Mouse (Mus musculus) embryonic facial prominence, embryonic 14.5 days (tissue): ENCODE results near the gene Fbxw21. TPM values are rescaled to one million over a fixed set of nuclear protein-coding genes. Genes with fewer than 3 reads are reported as not detected.

Experiments used
- ATAC-seq: fragments of 200-750 bp; cut with Nextera tagmentation; 2 replicates; pipeline ENCODE4 v1.8.0; 2017; ENCODE audit warnings: low read depth, moderate number of reproducible peaks, moderate TSS enrichment
- DNase-seq: peaks from one replicate; pipeline ENCODE4 v3.0.0-alpha.2; 2015; ENCODE audit warnings: low spot score
- H3K27ac ChIP-seq: fragments of 300-500 bp; sonication (generic); replicated peaks from 2 replicates; pipeline ENCODE4 v1.5.1; 2014; ENCODE audit warnings: low read depth, mild to moderate bottlenecking, low read length, moderate library complexity
- H3K27me3 ChIP-seq: fragments of 300-500 bp; sonication (generic); replicated peaks from 2 replicates; pipeline ENCODE4 v1.6.1; 2014; ENCODE audit warnings: low read length; ENCODE audit not compliant: control insufficient read depth, insufficient read depth
- H3K36me3 ChIP-seq: fragments of 300-500 bp; sonication (generic); 2 replicates; pipeline ENCODE4 v1.6.1; 2014; ENCODE audit warnings: low read length, mixed read lengths; ENCODE audit not compliant: control insufficient read depth, insufficient read depth
- H3K4me1 ChIP-seq: fragments of 300-500 bp; sonication (generic); 2 replicates; pipeline ENCODE4 v1.6.1; 2014; ENCODE audit warnings: antibody characterized with exemption, low read length; ENCODE audit not compliant: control insufficient read depth, insufficient read depth
- H3K4me2 ChIP-seq: fragments of 300-500 bp; sonication (generic); 2 replicates; pipeline ENCODE4 v1.6.1; 2014; ENCODE audit warnings: low read depth, mild to moderate bottlenecking, low read length, moderate library complexity, mixed read lengths
- H3K4me3 ChIP-seq: fragments of 300-500 bp; sonication (generic); 2 replicates; pipeline ENCODE4 v1.5.1; 2014; ENCODE audit warnings: low read depth, mild to moderate bottlenecking, low read length
- H3K9ac ChIP-seq: fragments of 300-500 bp; sonication (generic); 2 replicates; pipeline ENCODE4 v1.6.1; 2014; ENCODE audit warnings: low read depth, mild to moderate bottlenecking, low read length, moderate library complexity, mixed read lengths
- H3K9me3 ChIP-seq: fragments of 300-500 bp; sonication (generic); 2 replicates; pipeline ENCODE4 v1.6.1; 2016; ENCODE audit warnings: low read length; ENCODE audit not compliant: control insufficient read depth
- WGBS: fragments of 180-500 bp; shearing (Covaris S2); extraction: QIAGEN DNeasy Blood & Tissue Kit; methylation state at CpG from one replicate; pipeline ENCODE4 v1.1.7; 2014; 5-methylcytosine and 5-hydroxymethylcytosine counted together
- polyA plus RNA-seq: library from polyadenylated mRNA; unstranded; fragments of >200 nt; fragmentation: Nextera tagmentation; extraction: Ambion mirVana; gene quantifications from 2 replicates; pipeline ENCODE4 v1.2.1, GENCODE M21; 2014

Gene Fbxw21
- polyA plus RNA-seq, 1 experiment from 2014 or later: not detected

DNA sequence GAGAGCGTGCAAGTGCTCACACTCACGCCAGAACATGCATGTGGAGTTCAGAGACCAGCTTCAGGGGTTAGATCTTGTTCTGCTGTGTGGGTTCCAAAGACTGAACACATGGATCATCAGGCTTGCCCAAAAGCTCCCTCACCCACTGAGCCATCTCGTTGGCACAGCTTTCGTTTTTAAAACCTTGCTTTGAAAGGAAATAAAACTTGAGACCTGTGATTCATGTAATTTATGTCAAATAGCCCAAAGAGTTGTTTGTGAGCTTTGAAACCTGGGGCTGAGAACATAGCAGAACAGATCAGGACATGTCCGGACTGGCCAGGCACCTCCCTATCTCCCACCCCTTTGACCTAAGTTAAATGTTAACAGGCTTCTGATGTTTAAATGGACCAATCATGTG, 31.8 kb downstream of the Fbxw21 start:
- no peak overlapping the region for H3K4me2 ChIP-seq

GRCm38 (mm10) chr9:109128211-109128610, 33.6 kb downstream of the Fbxw21 start:
- ATAC-seq (no peak), DNase-seq (no peak)
- Histone ChIP-seq H3K9me3 (no peaks in the 10 kb centered on the region), H3K27me3 (no peaks in the 10 kb centered on the region), H3K36me3 (no peaks in the 10 kb centered on the region), H3K27ac (no peak overlapping the region), H3K4me2 (no peak overlapping the region), H3K9ac (no peak overlapping the region), H3K4me3 (no peak overlapping the region), H3K4me1 (no peaks in the 10 kb centered on the region)
- WGBS: 45% methylated on average over 3 of the region's 3 CpGs

More for the DNA sequence above, 31.8 kb downstream of the Fbxw21 start:
- no peak overlapping the region for H3K9ac ChIP-seq
- no peaks in the 10 kb centered on the region for H3K36me3 ChIP-seq
- H3K4me3 ChIP-seq: no peak overlapping the region
- H3K27ac ChIP-seq: no peak overlapping the region
- H3K27me3 ChIP-seq: no peaks in the 10 kb centered on the region
- 87% methylated on average over 5 of the region's 5 CpGs for WGBS
- no peak for ATAC-seq
- H3K4me1 ChIP-seq: no peaks in the 10 kb centered on the region
- no peaks in the 10 kb centered on the region for H3K9me3 ChIP-seq
- DNase-seq: no peak

DNA sequence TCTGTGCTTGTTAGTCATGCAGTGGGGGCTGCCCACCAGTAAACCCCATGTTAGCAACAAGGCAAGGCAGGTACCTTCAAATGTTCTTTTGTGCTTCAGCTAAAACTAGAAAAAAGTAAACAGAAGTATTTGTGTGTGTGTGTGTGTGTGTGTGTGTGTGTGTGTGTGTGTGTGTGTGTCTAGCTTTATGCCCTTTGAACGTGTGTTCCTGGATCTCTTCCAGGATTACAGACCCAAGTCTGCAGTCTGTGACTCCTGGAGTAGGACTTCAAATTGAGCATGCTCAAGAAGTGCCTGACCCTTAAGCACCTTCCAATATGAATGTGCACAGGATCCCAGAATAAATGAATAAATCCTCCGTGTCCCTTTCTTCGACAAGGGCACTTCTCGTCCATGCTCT, 34.8 kb downstream of the Fbxw21 start:
- H3K27me3 ChIP-seq: no peaks in the 10 kb centered on the region
- no peak overlapping the region for H3K27ac ChIP-seq
- no peak overlapping the region for H3K4me2 ChIP-seq
- H3K36me3 ChIP-seq: no peaks in the 10 kb centered on the region
- H3K9ac ChIP-seq: no peak overlapping the region
- H3K4me1 ChIP-seq: no peaks in the 10 kb centered on the region
- H3K4me3 ChIP-seq: no peak overlapping the region
- DNase-seq (no peak), ATAC-seq (no peak)
- no peaks in the 10 kb centered on the region for H3K9me3 ChIP-seq
- 84% methylated on average over 4 of the region's 4 CpGs for WGBS

- no peaks in the 10 kb centered on the region for H3K36me3 ChIP-seq
- H3K9me3 ChIP-seq: no peaks in the 10 kb centered on the region
- H3K27me3 ChIP-seq: no peaks in the 10 kb centered on the region
- ATAC-seq: no peak
- no peak overlapping the region for H3K4me3 ChIP-seq
- H3K4me1 ChIP-seq: no peaks in the 10 kb centered on the region
- 74% methylated on average over 3 of the region's 3 CpGs for WGBS
- H3K9ac ChIP-seq: no peak overlapping the region
- no peak for DNase-seq
- H3K4me2 ChIP-seq: no peak overlapping the region
- no peak overlapping the region for H3K27ac ChIP-seq
Measured at GRCm38 (mm10) chr9:109125481-109125880, 36.4 kb downstream of the Fbxw21 start.

DNA sequence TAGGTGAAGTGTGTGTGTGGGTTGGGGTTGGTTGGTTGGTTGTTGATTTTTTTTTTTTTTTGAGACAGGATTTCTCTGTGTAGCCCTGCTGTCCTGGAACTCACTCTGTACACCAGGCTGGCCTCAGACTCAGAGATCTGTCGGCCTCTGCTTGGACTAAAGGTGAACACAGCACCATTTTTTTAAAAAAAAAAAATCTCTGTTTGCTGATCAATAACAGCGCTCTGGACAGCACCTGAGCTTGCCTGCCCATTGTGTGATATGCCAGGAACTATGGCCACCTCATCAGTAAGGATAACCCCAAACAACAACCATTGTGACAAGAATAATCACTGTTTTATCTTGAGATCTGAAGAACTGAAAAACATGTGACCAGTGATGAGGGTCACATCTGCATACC, 36.8 kb downstream of the Fbxw21 start:
- H3K4me3 ChIP-seq: no peak overlapping the region
- WGBS: 77% methylated on average over 2 of the region's 2 CpGs

GRCm38 (mm10) chr9:109124164-109124563, 37.7 kb downstream of the Fbxw21 start:
- ATAC-seq: no peak
- no peaks in the 10 kb centered on the region for H3K9me3 ChIP-seq
- no peak overlapping the region for H3K4me2 ChIP-seq
- no peaks in the 10 kb centered on the region for H3K36me3 ChIP-seq
- H3K27me3 ChIP-seq: no peaks in the 10 kb centered on the region
- H3K4me1 ChIP-seq: no peaks in the 10 kb centered on the region
- WGBS: 86% methylated on average over 3 of the region's 3 CpGs
- H3K9ac ChIP-seq: no peak overlapping the region
- no peak overlapping the region for H3K4me3 ChIP-seq
- no peak overlapping the region for H3K27ac ChIP-seq
- no peak for DNase-seq

More for the DNA sequence above, 36.8 kb downstream of the Fbxw21 start:
- Histone ChIP-seq H3K4me1 (no peaks in the 10 kb centered on the region), H3K27me3 (no peaks in the 10 kb centered on the region), H3K27ac (no peak overlapping the region), H3K36me3 (no peaks in the 10 kb centered on the region), H3K9ac (no peak overlapping the region), H3K9me3 (no peaks in the 10 kb centered on the region), H3K4me2 (no peak overlapping the region)
- DNase-seq (no peak), ATAC-seq (no peak)

DNA sequence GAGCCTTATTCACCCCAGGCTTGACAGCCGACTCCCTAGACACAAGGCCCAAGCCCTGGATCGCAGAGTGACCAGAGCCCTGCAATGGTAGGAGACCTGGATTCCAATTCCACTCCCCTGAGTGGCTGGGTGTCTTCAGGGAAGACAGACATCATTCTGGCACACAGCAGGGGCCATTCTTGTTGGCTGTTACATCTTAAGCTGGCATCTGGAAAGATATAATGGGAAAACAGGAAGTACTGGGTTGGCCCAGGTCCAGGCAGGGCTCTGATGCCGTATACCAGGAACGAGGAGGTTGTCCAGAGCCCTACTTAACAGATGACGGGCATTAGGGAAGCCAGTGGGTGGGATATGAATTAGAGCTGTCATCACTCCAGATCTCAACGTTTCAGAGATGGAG, 38.6 kb downstream of the Fbxw21 start:
- WGBS: 52% methylated on average over 6 of the region's 6 CpGs

DNA sequence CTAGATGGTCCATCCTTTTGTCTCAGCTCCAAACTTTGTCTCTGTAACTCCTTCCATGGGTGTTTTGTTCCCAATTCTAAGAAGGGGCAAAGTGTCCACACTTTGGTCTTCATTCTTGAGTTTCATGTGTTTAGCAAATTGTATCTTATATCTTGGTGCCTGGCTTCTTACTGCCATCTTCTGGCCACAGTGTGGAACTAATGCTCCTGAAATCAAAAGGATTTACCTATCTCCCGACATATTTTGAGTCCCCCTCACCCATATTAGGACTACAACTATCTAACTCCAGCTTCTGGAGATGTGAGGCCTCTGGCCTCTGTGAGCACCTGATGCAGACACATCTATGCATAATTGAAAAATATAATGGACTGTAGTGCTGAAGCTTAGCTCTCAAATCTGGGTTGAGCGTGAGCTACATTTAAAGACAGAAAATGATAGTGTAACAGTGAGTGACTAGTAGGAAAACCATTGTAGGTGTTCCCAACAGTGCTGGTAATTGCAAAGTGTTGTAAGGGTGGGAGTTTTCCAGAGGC, 39.2 kb downstream of the Fbxw21 start:
- Histone ChIP-seq H3K4me2 (no peak overlapping the region), H3K9ac (no peak overlapping the region), H3K36me3 (peaks cover 14% of the 10 kb centered on the region), H3K27ac (no peak overlapping the region), H3K4me3 (no peak overlapping the region), H3K4me1 (no peaks in the 10 kb centered on the region), H3K27me3 (no peaks in the 10 kb centered on the region), H3K9me3 (no peaks in the 10 kb centered on the region)
- DNase-seq (peak; percentile 46), ATAC-seq (no peak)
- 44% methylated on average over 2 of the region's 2 CpGs for WGBS

More for the DNA sequence above, 38.6 kb downstream of the Fbxw21 start:
- Histone ChIP-seq H3K9ac (no peak overlapping the region), H3K4me3 (no peak overlapping the region), H3K27ac (no peak overlapping the region), H3K36me3 (peaks cover 8% of the 10 kb centered on the region), H3K27me3 (no peaks in the 10 kb centered on the region), H3K9me3 (no peaks in the 10 kb centered on the region), H3K4me2 (no peak overlapping the region), H3K4me1 (no peaks in the 10 kb centered on the region)
- DNase-seq (peak; percentile 16), ATAC-seq (no peak)

DNA sequence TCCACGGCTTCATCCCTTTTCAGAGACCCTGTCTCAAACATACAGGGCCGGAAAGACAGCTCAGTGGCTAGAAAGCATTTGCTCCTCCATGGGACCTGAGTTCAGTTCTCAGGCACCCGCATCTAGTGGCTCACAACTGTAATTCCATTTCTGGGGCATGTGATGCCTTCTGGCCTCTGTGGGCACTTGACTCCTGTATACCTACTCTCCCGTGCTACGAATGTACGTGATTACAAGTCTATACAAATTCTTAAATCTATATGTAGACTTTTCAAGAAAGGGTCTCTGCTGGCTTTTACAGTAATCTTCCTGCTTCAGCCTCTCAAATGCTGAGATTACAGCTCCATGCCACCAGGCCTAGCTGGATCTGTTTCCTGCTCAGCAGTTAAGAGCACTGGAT, 40.9 kb downstream of the Fbxw21 start:
- 93% methylated on average over 6 of the region's 6 CpGs for WGBS
- Histone ChIP-seq H3K9me3 (no peaks in the 10 kb centered on the region), H3K27ac (no peak overlapping the region), H3K4me1 (no peaks in the 10 kb centered on the region), H3K27me3 (no peaks in the 10 kb centered on the region), H3K36me3 (peaks cover 31% of the 10 kb centered on the region), H3K4me3 (no peak overlapping the region), H3K4me2 (no peak overlapping the region), H3K9ac (no peak overlapping the region)
- DNase-seq: no peak
- no peak for ATAC-seq
